Mouse (Mus musculus): Measurements from ENCODE around the gene Dusp1.

Dusp1 gene

GRCm38 (mm10) chr17:26458049-26458448, 103.9 kb downstream of the Dusp1 start:
- no peak for DNase-seq

DNA sequence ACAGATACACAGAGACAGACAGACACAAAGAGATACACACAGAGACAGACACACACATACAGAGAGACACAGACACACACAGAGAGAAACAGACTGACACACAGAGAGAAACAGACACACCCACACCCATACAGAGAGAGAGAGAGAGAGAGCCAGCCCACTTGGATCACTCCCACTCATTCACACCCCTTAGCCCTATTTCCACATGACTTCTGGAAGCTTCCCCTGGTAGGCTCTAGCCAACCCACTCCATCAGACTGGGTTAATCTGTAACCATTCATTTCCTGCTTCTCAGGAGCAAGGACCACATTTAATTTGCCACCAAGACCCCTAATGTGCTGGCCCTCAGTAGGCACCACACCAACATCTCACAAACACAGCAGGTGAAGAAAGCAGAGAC, 104.4 kb downstream of the Dusp1 start:
- DNase-seq = no peak

Measured in retina, postnatal 1 day (tissue).